Mouse (Mus musculus): ENCODE measurements around the gene C030005K15Rik.

DNA sequence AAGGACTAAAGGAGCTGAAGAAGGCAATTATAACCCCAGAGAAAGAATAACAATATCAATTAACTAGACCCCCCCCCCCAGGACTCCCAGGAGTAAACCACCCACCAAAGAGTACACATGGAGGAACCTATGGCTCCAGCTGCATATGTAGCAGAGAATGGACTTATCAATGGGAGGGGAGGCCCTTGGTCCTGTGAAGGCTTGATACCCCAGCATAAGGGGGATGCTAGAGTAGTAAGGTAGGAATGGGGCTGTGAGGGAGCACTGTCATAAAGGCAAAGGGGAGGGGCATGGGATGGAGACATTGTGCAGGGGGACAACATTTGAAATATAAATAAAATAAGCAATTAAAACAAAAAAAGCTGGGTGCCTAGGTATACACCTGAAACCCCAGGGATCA is 24.2 kb downstream of the C030005K15Rik start:
- TF ChIP-seq CTCF (IDR thresholded peaks at IDR 0.05; ENCODE audit: control insufficient read depth, insufficient read depth, low read length), result no peak
- TF ChIP-seq POLR2A (IDR thresholded peaks at IDR 0.05; ENCODE audit: borderline replicate concordance, control insufficient read depth, low read depth, low read length), result no peak

Measured in bone marrow, adult 2 months (tissue).